ENCODE assay signal across 10 mouse cellular contexts in the genomic region with DNA sequence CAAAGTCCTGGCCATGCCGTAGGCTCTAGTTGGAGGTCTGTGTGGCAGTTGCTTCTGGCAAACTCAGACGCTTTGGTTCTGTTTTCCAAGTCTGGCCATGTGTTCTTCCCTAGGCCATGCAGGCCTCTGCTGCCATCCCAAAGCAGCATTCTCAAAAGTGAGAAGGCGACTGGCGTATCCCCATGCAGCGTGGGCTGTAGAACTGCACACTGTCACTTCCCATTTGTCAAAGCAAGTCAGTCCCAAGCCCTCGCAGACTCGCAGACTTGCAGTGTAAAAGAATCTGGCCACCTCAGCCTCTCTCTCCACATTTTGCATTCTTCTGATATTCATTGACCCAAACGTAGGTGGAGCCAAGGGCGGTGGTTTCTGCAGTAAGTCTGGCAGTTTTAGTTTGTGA.
DNase-seq lines count a peak whose midpoint lies in the region; ATAC-seq lines count a peak whose summit lies in the region.
"Had no signal": no experiment of that assay in that cellular context is flagged by ENCODE, and none has a peak within 500 bp of the region (broad histone marks: within the 10 kb centered on the region; RNA-seq: fewer than 3 reads in every experiment).

No protein-coding gene starts in this region.

- H3K4me1 ChIP-seq in limb, embryonic 11.5 days (ENCODE audit: control insufficient read depth, insufficient read depth, low read length): no peaks in the 10 kb centered on the region
- 0 out of 2 replicates have a peak, but pooled peaks cover 5% of the 10 kb centered on the region for H3K4me1 ChIP-seq in limb, embryonic 10.5 days
- H3K4me1 ChIP-seq in intestine, embryonic 16.5 days (ENCODE audit: control insufficient read depth, insufficient read depth, low read length): no peaks in the 10 kb centered on the region
- no peaks in the 10 kb centered on the region for H3K4me1 ChIP-seq in forebrain, embryonic 16.5 days (replicated peaks; ENCODE audit: control insufficient read depth, insufficient read depth, low read length)
- H3K4me1 ChIP-seq: limb, embryonic 12.5 days had no signal

- H3K4me2 ChIP-seq in limb, embryonic 11.5 days (ENCODE audit: low read depth, severe bottlenecking): no peak overlapping the region
- no peak overlapping the region for H3K4me2 ChIP-seq in intestine, embryonic 16.5 days (ENCODE audit: low read depth, low read length)
- no peak overlapping the region for H3K4me2 ChIP-seq in forebrain, embryonic 16.5 days (ENCODE audit: low read length)
- H3K4me2 ChIP-seq: limb, embryonic 12.5 days had no signal

- no peak overlapping the region for H3K27ac ChIP-seq in limb, embryonic 11.5 days (replicated peaks; ENCODE audit: low read depth, low read length)
- H3K27ac ChIP-seq in limb, embryonic 10.5 days: no peak overlapping the region
- H3K27ac ChIP-seq in intestine, embryonic 16.5 days (ENCODE audit: low read length): no peak overlapping the region
- no peak overlapping the region for H3K27ac ChIP-seq in forebrain, embryonic 16.5 days (ENCODE audit: low read length)
- H3K27ac ChIP-seq: limb, embryonic 12.5 days; stomach, postnatal 0 days had no signal

- 0 out of 2 replicates have a peak, but pooled peaks have one; percentile 13 for ATAC-seq in limb, embryonic 11.5 days (ENCODE audit: insufficient number of reproducible peaks, low FRiP score, low TSS enrichment, low read depth)
- no peak for ATAC-seq in intestine, embryonic 16.5 days
- ATAC-seq in forebrain, embryonic 16.5 days: no peak; the same call in 1 of the 2 replicates

- H3K36me3 ChIP-seq in limb, embryonic 11.5 days (ENCODE audit: control insufficient read depth, insufficient read depth, low read length): no peaks in the 10 kb centered on the region
- no peaks in the 10 kb centered on the region for H3K36me3 ChIP-seq in limb, embryonic 10.5 days
- no peaks in the 10 kb centered on the region for H3K36me3 ChIP-seq in intestine, embryonic 16.5 days (ENCODE audit: control insufficient read depth, insufficient read depth, low read length)
- H3K36me3 ChIP-seq in forebrain, embryonic 16.5 days (ENCODE audit: control insufficient read depth, insufficient read depth): no peaks in the 10 kb centered on the region
- H3K36me3 ChIP-seq: limb, embryonic 12.5 days had no signal

- no peak overlapping the region for H3K9ac ChIP-seq in limb, embryonic 11.5 days (ENCODE audit: low read length)
- H3K9ac ChIP-seq in intestine, embryonic 16.5 days (ENCODE audit: low read depth, low read length): no peak overlapping the region
- H3K9ac ChIP-seq in forebrain, embryonic 16.5 days (replicated peaks; ENCODE audit: low read depth, low read length): no peak overlapping the region
- H3K9ac ChIP-seq: limb, embryonic 12.5 days had no signal

- no peak for DNase-seq in limb, embryonic 11.5 days (ENCODE audit: low spot score)
- DNase-seq in limb, embryonic 10.5 days (ENCODE audit: low spot score): no peak
- DNase-seq in layer of hippocampus, adult 11-12 months (ENCODE audit: low spot score): peak; percentile 45
- peak; percentile 28 to 86 for DNase-seq in left cerebral cortex, postnatal 25 days (ENCODE audit: low spot score in 2 of 2)
- DNase-seq in adipocyte (ENCODE audit: low spot score): no peak

- no peaks in the 10 kb centered on the region for H3K9me3 ChIP-seq in limb, embryonic 11.5 days (ENCODE audit: control insufficient read depth, low read length)
- H3K9me3 ChIP-seq in limb, embryonic 10.5 days (replicated peaks): no peaks in the 10 kb centered on the region
- H3K9me3 ChIP-seq in intestine, embryonic 16.5 days (ENCODE audit: control insufficient read depth, low read length): no peaks in the 10 kb centered on the region
- no peaks in the 10 kb centered on the region for H3K9me3 ChIP-seq in forebrain, embryonic 16.5 days (ENCODE audit: control insufficient read depth, low read length)
- H3K9me3 ChIP-seq: limb, embryonic 12.5 days had no signal

- H3K27me3 ChIP-seq in limb, embryonic 11.5 days (ENCODE audit: control insufficient read depth, insufficient read depth, low read length): no peaks in the 10 kb centered on the region
- no peaks in the 10 kb centered on the region for H3K27me3 ChIP-seq in limb, embryonic 10.5 days (ENCODE audit: low read depth, poor library complexity, severe bottlenecking)
- no peaks in the 10 kb centered on the region for H3K27me3 ChIP-seq in intestine, embryonic 16.5 days (replicated peaks; ENCODE audit: control insufficient read depth, insufficient read depth, low read length)
- H3K27me3 ChIP-seq in forebrain, embryonic 16.5 days (replicated peaks; ENCODE audit: control insufficient read depth, insufficient read depth, low read length): no peaks in the 10 kb centered on the region
- H3K27me3 ChIP-seq: CH12.LX; limb, embryonic 12.5 days had no signal

- no peak overlapping the region for H3K4me3 ChIP-seq in limb, embryonic 11.5 days (ENCODE audit: low read depth, low read length)
- H3K4me3 ChIP-seq in limb, embryonic 10.5 days: no peak overlapping the region
- no peak overlapping the region for H3K4me3 ChIP-seq in intestine, embryonic 16.5 days (ENCODE audit: low read length)
- H3K4me3 ChIP-seq in forebrain, embryonic 16.5 days (replicated peaks; ENCODE audit: low read length): no peak overlapping the region
- H3K4me3 ChIP-seq: limb, embryonic 12.5 days had no signal

- 59% methylated on average over 9 of the region's 9 CpGs for whole genome bisulfite sequencing in limb, embryonic 11.5 days
- WGBS in limb, embryonic 10.5 days: 65% methylated on average over 9 of the region's 9 CpGs
- 57% methylated on average over 9 of the region's 9 CpGs for WGBS in intestine, embryonic 16.5 days
- WGBS in forebrain, embryonic 16.5 days: 73% methylated on average over 9 of the region's 9 CpGs

- intact Hi-C loops in left cerebral cortex, postnatal 25 days (cut with DNase I): no loop called here

Comparison
In these comparisons a context has a peak if more than half of its experiments do, and no peak if none do; other contexts are left out.
1. DNase-seq: peak in layer of hippocampus, adult 11-12 months (single experiment) and left cerebral cortex, postnatal 25 days (2 of 2); none in limb, embryonic 11.5 days (single experiment), limb, embryonic 10.5 days (single experiment) and adipocyte (single experiment).